15 mouse cellular contexts compared by ENCODE assay signal in the genomic region with DNA sequence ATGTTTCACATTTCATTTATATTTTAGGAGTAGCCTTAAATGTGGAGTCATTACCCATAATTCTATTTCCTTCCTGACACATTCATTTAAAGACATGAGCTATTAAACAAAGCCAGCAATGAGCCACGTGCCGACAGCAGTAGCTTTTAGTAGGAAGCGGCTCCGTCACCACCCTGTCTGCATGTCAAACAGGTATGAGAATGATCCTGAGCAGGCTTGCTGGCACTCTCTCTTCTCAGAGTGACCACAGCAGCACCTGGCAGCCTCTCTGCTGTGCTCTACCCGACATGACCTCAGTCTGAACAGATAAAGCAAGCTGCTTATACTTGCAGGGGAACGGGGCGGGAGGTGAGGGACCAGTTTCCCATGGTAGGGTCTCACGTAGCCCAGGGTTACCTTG. TPM values are rescaled to one million over a fixed set of nuclear protein-coding genes. Genes with fewer than 3 reads are reported as not detected.
DNase-seq lines count a peak whose midpoint lies in the region; ATAC-seq and TF ChIP-seq lines count a peak whose summit lies in the region.
"Had no signal": no experiment of that assay in that cellular context is flagged by ENCODE, and none has a peak within 500 bp of the region (broad histone marks: within the 10 kb centered on the region; RNA-seq: fewer than 3 reads in every experiment).

No protein-coding gene starts in this region.

- H3K4me1 ChIP-seq in neural tube, embryonic 15.5 days, result peaks cover 15% of the 10 kb centered on the region
- H3K4me1 ChIP-seq in heart, embryonic 14.5 days (ENCODE audit: control insufficient read depth in 2 of 2, insufficient read depth in 2 of 2, low read length in 2 of 2), result peaks cover 19 to 42% of the 10 kb centered on the region in 2 experiments
- H3K4me1 ChIP-seq in stomach, postnatal 0 days (replicated peaks; ENCODE audit: control insufficient read depth, insufficient read depth), result 0 out of 2 replicates have a peak, but pooled peaks cover 3% of the 10 kb centered on the region

- WGBS in neural tube, embryonic 15.5 days, result 54% methylated on average over 8 of the region's 8 CpGs
- WGBS in heart, embryonic 14.5 days, result 18% methylated on average over 8 of the region's 8 CpGs
- 30% methylated on average over 8 of the region's 8 CpGs for WGBS in stomach, postnatal 0 days

- no peaks in the 10 kb centered on the region for H3K36me3 ChIP-seq in neural tube, embryonic 15.5 days
- no peaks in the 10 kb centered on the region for H3K36me3 ChIP-seq in heart, embryonic 14.5 days (ENCODE audit: control insufficient read depth, insufficient read depth, low read length)
- H3K36me3 ChIP-seq in stomach, postnatal 0 days (ENCODE audit: control insufficient read depth, insufficient read depth, low read length), result no peaks in the 10 kb centered on the region; the same call in 1 of the 2 replicates
- H3K36me3 ChIP-seq: embryonic facial prominence, embryonic 10.5 days had no signal

- DNase-seq in gastrocnemius, adult 2 months, result no peak
- no peak for DNase-seq in gastrocnemius, adult 8-10 months (ENCODE audit: low spot score in 2 of 2)
- no peak for DNase-seq in neural tube, embryonic 10.5 days (ENCODE audit: extremely low spot score, low spot score)
- DNase-seq in stomach, postnatal 0 days (ENCODE audit: low spot score), result no peak
- no peak for DNase-seq in thymus, postnatal 0 days (ENCODE audit: low spot score)
- no peak for DNase-seq in thymus, postnatal 14 days
- DNase-seq: adrenal gland, adult 2 months; gastrocnemius, postnatal 25 days; thymus, postnatal 4 days had no signal

- H3K27me3 ChIP-seq in neural tube, embryonic 15.5 days (replicated peaks), result no peaks in the 10 kb centered on the region
- H3K27me3 ChIP-seq in heart, embryonic 14.5 days (ENCODE audit: control insufficient read depth, insufficient read depth, low read length), result no peaks in the 10 kb centered on the region
- H3K27me3 ChIP-seq in stomach, postnatal 0 days (ENCODE audit: control insufficient read depth, insufficient read depth, low read length), result no peaks in the 10 kb centered on the region
- H3K27me3 ChIP-seq: Patski had no signal

- TF ChIP-seq EP300 in stomach, postnatal 0 days (optimal IDR thresholded peaks at IDR 0.05), result no peak

- H3K27ac ChIP-seq in gastrocnemius, adult 2 months, result 0 out of 2 replicates have a peak overlapping the region, but pooled peaks have one; percentile 0
- no peak overlapping the region for H3K27ac ChIP-seq in neural tube, embryonic 15.5 days (replicated peaks)
- peak overlapping the region in 1 of 2 experiments; percentile 60; a peak in 1 of 4 replicates for H3K27ac ChIP-seq in heart, embryonic 14.5 days (replicated peaks in 1 of 2; ENCODE audit: control insufficient read depth in 1 of 2, insufficient read depth in 1 of 2, low read depth in 2 of 2, low read length in 2 of 2)
- peak overlapping the region; percentile 41; the same call in 1 of the 2 replicates for H3K27ac ChIP-seq in stomach, postnatal 0 days (replicated peaks)
- H3K27ac ChIP-seq: embryonic facial prominence, embryonic 10.5 days; liver, embryonic 14.5 days had no signal

- H3K4me3 ChIP-seq in gastrocnemius, adult 2 months, result no peak overlapping the region; the same call in 1 of the 2 replicates
- H3K4me3 ChIP-seq in neural tube, embryonic 15.5 days (replicated peaks), result no peak overlapping the region
- H3K4me3 ChIP-seq in heart, embryonic 14.5 days (ENCODE audit: control insufficient read depth in 1 of 2, insufficient read depth in 1 of 2, low read depth in 1 of 2, low read length in 2 of 2), result no peak overlapping the region
- no peak overlapping the region for H3K4me3 ChIP-seq in stomach, postnatal 0 days (ENCODE audit: low read depth, low read length)
- H3K4me3 ChIP-seq: embryonic facial prominence, embryonic 10.5 days had no signal

- no peak overlapping the region for H3K4me2 ChIP-seq in neural tube, embryonic 15.5 days
- peak overlapping the region; percentile 29; the same call in 1 of the 2 replicates for H3K4me2 ChIP-seq in heart, embryonic 14.5 days (ENCODE audit: low read length)
- no peak overlapping the region for H3K4me2 ChIP-seq in stomach, postnatal 0 days (replicated peaks; ENCODE audit: low read depth)

- no peaks in the 10 kb centered on the region for H3K9me3 ChIP-seq in neural tube, embryonic 15.5 days (replicated peaks)
- H3K9me3 ChIP-seq in heart, embryonic 14.5 days (ENCODE audit: control insufficient read depth, low read length), result no peaks in the 10 kb centered on the region
- H3K9me3 ChIP-seq in stomach, postnatal 0 days (ENCODE audit: control insufficient read depth, low read length), result no peaks in the 10 kb centered on the region
- H3K9me3 ChIP-seq: embryonic facial prominence, embryonic 10.5 days had no signal

- intact Hi-C loops in gastrocnemius, adult 2 months (cut with DNase I), result no loop called here

- H3K9ac ChIP-seq in neural tube, embryonic 15.5 days (replicated peaks), result no peak overlapping the region
- no peak overlapping the region for H3K9ac ChIP-seq in heart, embryonic 14.5 days (ENCODE audit: low read length)
- no peak overlapping the region for H3K9ac ChIP-seq in stomach, postnatal 0 days (ENCODE audit: low read length)
- H3K9ac ChIP-seq: liver, embryonic 14.5 days had no signal

- no peak for TF ChIP-seq CTCF in gastrocnemius, adult 2 months (IDR thresholded peaks at IDR 0.05)
- TF ChIP-seq CTCF in stomach, postnatal 0 days (IDR thresholded peaks at IDR 0.05; ENCODE audit: low read depth), result no peak

- ATAC-seq in neural tube, embryonic 15.5 days (ENCODE audit: low FRiP score), result peak; percentile 18; the same call in 1 of the 2 replicates
- peak; percentile 54; the same call in 1 of the 2 replicates for ATAC-seq in heart, embryonic 14.5 days (ENCODE audit: insufficient number of reproducible peaks, insufficient read depth, low FRiP score, low read depth)
- peak; percentile 62 for ATAC-seq in stomach, postnatal 0 days (ENCODE audit: low FRiP score, low TSS enrichment)
- ATAC-seq: inflammation-experienced regulatory T-cells, adult 6 months; Patski had no signal

RNA-seq across cellular contexts. Expression of a gene that starts 54.0 kb away (rescaled TPM):
- 10 to 100 TPM; 15.6 to 20.1 TPM for total RNA-seq in gastrocnemius, adult 2 months (2021)
- 10 to 100 TPM; 12.4 to 15.0 (median 13.6) TPM for total RNA-seq in gastrocnemius, adult 8-10 months (2022)
- polyA plus RNA-seq in neural tube, embryonic 15.5 days (2015; fragmentation: Nextera tagmentation; extraction: Ambion mirVana), result 18.2 and 29.4 TPM in 2 replicates
- 56.3 and 63.2 TPM in 2 replicates for polyA plus RNA-seq in heart, embryonic 14.5 days (2014; fragmentation: Nextera tagmentation; extraction: Ambion mirVana)
- 26.2 and 26.4 TPM in 2 replicates for polyA plus RNA-seq in stomach, postnatal 0 days (2015; fragmentation: Nextera tagmentation; extraction: Ambion mirVana)
- polyA plus RNA-seq in thymus, postnatal 0 days (2015; fragmentation: Nextera tagmentation; extraction: Ambion mirVana), result 56.8 and 58.2 TPM in 2 replicates
